Mouse (Mus musculus) myocyte (in vitro differentiated cells): ENCODE results near the gene Cd5.

Experiments
- CEBPB ChIP-seq: IDR thresholded peaks from 2 replicates; pipeline ENCODE4 v1.6.1; 2011; ENCODE audit warnings: mild to moderate bottlenecking, moderate library complexity; ENCODE audit not compliant: poor library complexity, insufficient read depth, severe bottlenecking
- E2F4 ChIP-seq: IDR thresholded peaks from one replicate; pipeline ENCODE4 v1.6.1; 2011; ENCODE audit warnings: mild to moderate bottlenecking, control low read depth, moderate library complexity; ENCODE audit not compliant: insufficient read depth
- MAX ChIP-seq: IDR thresholded peaks from one replicate; pipeline ENCODE4 v1.6.1; 2011; ENCODE audit warnings: low read depth, mild to moderate bottlenecking, control low read depth
- MYOD1 ChIP-seq, 3 experiments: IDR thresholded peaks; one replicate each; pipeline ENCODE4 v1.6.1; 2011; ENCODE audit warnings: control low read depth in 2 of 3, low read depth in 2 of 3, mild to moderate bottlenecking in 2 of 3, moderate library complexity in 1 of 3; ENCODE audit not compliant: insufficient read length in 2 of 3, control insufficient read depth in 1 of 3
- MYOG ChIP-seq, 3 experiments: IDR thresholded peaks; one replicate each; pipeline ENCODE4 v1.6.1; 2011; ENCODE audit warnings: control low read depth in 2 of 3, low read depth in 2 of 3, mild to moderate bottlenecking in 2 of 3; ENCODE audit not compliant: insufficient read length in 2 of 3, control insufficient read depth in 1 of 3, insufficient read depth in 1 of 3
- POLR2A ChIP-seq: IDR thresholded peaks from one replicate; pipeline ENCODE4 v1.6.1; 2011; ENCODE audit warnings: low read depth, mild to moderate bottlenecking, control low read depth, moderate library complexity; ENCODE audit not compliant: insufficient read length
- POLR2AphosphoS2 ChIP-seq: IDR thresholded peaks from one replicate; pipeline ENCODE4 v1.6.1; 2011; ENCODE audit warnings: low read depth, control low read depth; ENCODE audit not compliant: insufficient read length
- REST ChIP-seq: IDR thresholded peaks from one replicate; pipeline ENCODE4 v1.6.1; 2011; ENCODE audit warnings: mild to moderate bottlenecking, control low read depth, moderate library complexity; ENCODE audit not compliant: insufficient read depth, insufficient read length
- TCF3 ChIP-seq: IDR thresholded peaks from one replicate; pipeline ENCODE4 v1.6.1; 2011; ENCODE audit warnings: low read depth, control low read depth; ENCODE audit not compliant: insufficient read length
- USF1 ChIP-seq: IDR thresholded peaks from one replicate; pipeline ENCODE4 v1.6.1; 2011; ENCODE audit warnings: low read depth, mild to moderate bottlenecking, control low read depth, moderate library complexity

DNA sequence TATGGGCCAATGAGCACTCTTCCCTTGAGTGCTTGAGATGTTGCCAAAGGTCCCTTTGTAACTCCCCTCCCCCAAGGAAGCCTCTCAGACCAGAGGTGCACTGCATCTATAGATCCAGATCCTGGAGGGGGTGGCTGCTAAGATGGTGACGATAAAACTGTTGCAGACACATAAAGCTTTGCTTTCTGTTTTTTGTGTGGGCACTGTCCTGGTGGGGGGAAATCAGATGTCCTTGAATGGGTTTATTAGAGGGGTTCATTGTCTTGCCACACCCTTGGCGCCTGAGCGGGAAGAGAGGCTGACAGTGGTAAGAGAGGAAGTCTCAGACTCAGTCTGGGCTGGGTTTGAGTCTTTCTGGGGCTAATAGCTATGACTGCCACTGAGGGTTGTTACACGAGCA is 44.4 kb upstream of the Cd5 start:
- TF ChIP-seq USF1, result no peak
- no peak for TF ChIP-seq POLR2AphosphoS2
- no peak for TF ChIP-seq MYOD1 (IDR thresholded peaks at IDR 0.05; ENCODE audit: control insufficient read depth in 1 of 3, insufficient read length in 2 of 3, low read depth in 2 of 3)
- TF ChIP-seq POLR2A, result no peak
- no peak for TF ChIP-seq TCF3
- no peak for TF ChIP-seq MYOG (IDR thresholded peaks at IDR 0.05; ENCODE audit: control insufficient read depth in 1 of 3, insufficient read depth in 1 of 3, insufficient read length in 2 of 3, low read depth in 2 of 3)
- no peak for TF ChIP-seq MAX
- TF ChIP-seq CEBPB, result no peak
- no peak for TF ChIP-seq REST
- TF ChIP-seq E2F4, result no peak
